ENCODE assay signal across 9 mouse cellular contexts in the genomic region with DNA sequence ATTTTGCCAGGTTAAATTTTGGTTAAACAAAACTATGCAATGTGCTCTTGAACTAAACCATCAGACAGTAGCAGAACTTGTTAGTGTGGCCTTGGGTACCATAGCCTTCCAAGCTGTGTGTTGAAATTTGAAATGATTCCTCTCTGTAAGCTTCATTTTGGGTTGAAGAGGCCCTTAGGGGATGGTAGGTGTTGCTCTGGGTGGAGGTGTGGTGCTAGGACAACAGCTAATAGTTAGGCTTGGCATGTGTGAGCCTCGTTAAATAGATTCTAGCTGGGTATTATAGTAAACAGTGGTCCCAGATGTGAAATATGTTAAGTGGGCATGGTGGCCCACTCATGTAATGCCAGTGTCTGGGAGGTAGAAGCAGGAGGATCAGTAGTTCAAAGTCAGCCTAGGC. TPM values are rescaled to one million over a fixed set of nuclear protein-coding genes. Genes with fewer than 3 reads are reported as not detected.
DNase-seq lines count a peak whose midpoint lies in the region; ATAC-seq and TF ChIP-seq lines count a peak whose summit lies in the region.
"Had no signal": no experiment of that assay in that cellular context is flagged by ENCODE, and none has a peak within 500 bp of the region (broad histone marks: within the 10 kb centered on the region; RNA-seq: fewer than 3 reads in every experiment).

No protein-coding gene starts in this region.

- H3K9me3 ChIP-seq in embryonic facial prominence, embryonic 13.5 days = no peaks in the 10 kb centered on the region
- no peaks in the 10 kb centered on the region for H3K9me3 ChIP-seq in intestine, embryonic 15.5 days
- no peaks in the 10 kb centered on the region for H3K9me3 ChIP-seq in neural tube, embryonic 13.5 days

- H3K4me2 ChIP-seq in embryonic facial prominence, embryonic 13.5 days = peak overlapping the region; percentile 89
- H3K4me2 ChIP-seq in intestine, embryonic 15.5 days (replicated peaks) = peak overlapping the region; percentile 84
- H3K4me2 ChIP-seq in neural tube, embryonic 13.5 days = peak overlapping the region; percentile 95

- peaks cover 43% of the 10 kb centered on the region for H3K36me3 ChIP-seq in liver, adult 2 months (ENCODE audit: control insufficient read depth, insufficient read depth, low read length)
- H3K36me3 ChIP-seq in embryonic facial prominence, embryonic 13.5 days = peaks cover 42% of the 10 kb centered on the region
- peaks cover 19% of the 10 kb centered on the region for H3K36me3 ChIP-seq in intestine, embryonic 15.5 days
- peaks cover 38% of the 10 kb centered on the region for H3K36me3 ChIP-seq in neural tube, embryonic 13.5 days

- WGBS in liver, adult 2 months = 30% methylated on average over 1 of the region's 1 CpGs
- 16% methylated on average over 1 of the region's 1 CpGs for WGBS in embryonic facial prominence, embryonic 13.5 days
- WGBS in intestine, embryonic 15.5 days = 38% methylated on average over 1 of the region's 1 CpGs
- WGBS in neural tube, embryonic 13.5 days = 33% methylated on average over 1 of the region's 1 CpGs

- H3K4me3 ChIP-seq in liver, adult 2 months (ENCODE audit: insufficient read depth, low read depth, low read length) = peak overlapping the region; percentile 75
- H3K4me3 ChIP-seq in embryonic facial prominence, embryonic 13.5 days = peak overlapping the region; percentile 80
- H3K4me3 ChIP-seq in intestine, embryonic 15.5 days (replicated peaks) = peak overlapping the region; percentile 77
- peak overlapping the region; percentile 74 for H3K4me3 ChIP-seq in neural tube, embryonic 13.5 days

- TF ChIP-seq CTCF in liver, adult 2 months (IDR thresholded peaks at IDR 0.05; ENCODE audit: low read depth, low read length) = no peak

- no peak for ATAC-seq in embryonic facial prominence, embryonic 13.5 days (ENCODE audit: insufficient number of reproducible peaks, insufficient read depth, low FRiP score, low TSS enrichment, low read depth)
- ATAC-seq in intestine, embryonic 15.5 days = no peak
- ATAC-seq in neural tube, embryonic 13.5 days (ENCODE audit: low read depth) = no peak
- ATAC-seq in CD4-positive, CD25-positive, alpha-beta regulatory T cell, adult 4 months = no peak

- H3K9ac ChIP-seq in liver, adult 2 months (ENCODE audit: low read depth, low read length) = peak overlapping the region; percentile 80
- H3K9ac ChIP-seq in embryonic facial prominence, embryonic 13.5 days = peak overlapping the region; percentile 96
- peak overlapping the region; percentile 90 for H3K9ac ChIP-seq in intestine, embryonic 15.5 days
- H3K9ac ChIP-seq in neural tube, embryonic 13.5 days = peak overlapping the region; percentile 91

- H3K27me3 ChIP-seq in liver, adult 2 months (ENCODE audit: control insufficient read depth, insufficient read depth, low read length) = no peaks in the 10 kb centered on the region
- H3K27me3 ChIP-seq in embryonic facial prominence, embryonic 13.5 days = no peaks in the 10 kb centered on the region
- no peaks in the 10 kb centered on the region for H3K27me3 ChIP-seq in intestine, embryonic 15.5 days (replicated peaks)
- no peaks in the 10 kb centered on the region for H3K27me3 ChIP-seq in neural tube, embryonic 13.5 days

- H3K27ac ChIP-seq in liver, adult 2 months (replicated peaks; ENCODE audit: insufficient read depth, low read depth, low read length) = no peak overlapping the region; the same call in 1 of the 2 replicates
- H3K27ac ChIP-seq in embryonic facial prominence, embryonic 13.5 days = no peak overlapping the region
- no peak overlapping the region for H3K27ac ChIP-seq in intestine, embryonic 15.5 days
- H3K27ac ChIP-seq in neural tube, embryonic 13.5 days (replicated peaks) = no peak overlapping the region

- no peak for DNase-seq in liver, adult 2 months (ENCODE audit: extremely low read depth, low read depth, low spot score)
- DNase-seq in liver = no peak
- no peak for DNase-seq in cerebellum, adult 18-20 months
- no peak for DNase-seq in layer of hippocampus, adult 8-10 months (ENCODE audit: low spot score in 2 of 2)
- DNase-seq: adrenal gland, postnatal 25 days had no signal

- no peak for TF ChIP-seq POLR2A in liver, adult 2 months (IDR thresholded peaks at IDR 0.05; ENCODE audit: extremely low read depth, insufficient read depth, low read length)

- peaks cover 5% of the 10 kb centered on the region for H3K79me2 ChIP-seq in liver, adult 2 months (ENCODE audit: control insufficient read depth, insufficient read depth, low read length)

- H3K4me1 ChIP-seq in liver, adult 2 months (ENCODE audit: control insufficient read depth, insufficient read depth, low read length) = peaks cover 5% of the 10 kb centered on the region
- peaks cover 22% of the 10 kb centered on the region for H3K4me1 ChIP-seq in embryonic facial prominence, embryonic 13.5 days
- H3K4me1 ChIP-seq in intestine, embryonic 15.5 days (replicated peaks) = peaks cover 14% of the 10 kb centered on the region; the same call in 1 of the 2 replicates
- peaks cover 35% of the 10 kb centered on the region for H3K4me1 ChIP-seq in neural tube, embryonic 13.5 days (replicated peaks)

RNA-seq across cellular contexts. Expression of a gene that starts 1.1 kb away (rescaled TPM):
- total RNA-seq in liver, adult 2 months (2014; rRNA removed) = 178 and 222 TPM in 2 replicates
- polyA plus RNA-seq in liver, adult 2 months (2012; rRNA removed) = 95.2 and 103 TPM in 2 replicates
- polyA plus RNA-seq in embryonic facial prominence, embryonic 13.5 days (2015; fragmentation: Nextera tagmentation; extraction: Ambion mirVana) = 746 and 859 TPM in 2 replicates
- 692 and 790 TPM in 2 replicates for polyA plus RNA-seq in intestine, embryonic 15.5 days (2015; fragmentation: Nextera tagmentation; extraction: Ambion mirVana)
- 545 and 610 TPM in 2 replicates for polyA plus RNA-seq in neural tube, embryonic 13.5 days (2015; fragmentation: Nextera tagmentation; extraction: Ambion mirVana)
- 1,000 to 10,000 TPM; 1,557 to 1,698 TPM for polyA plus RNA-seq in CD4-positive, CD25-positive, alpha-beta regulatory T cell, adult 4 months (2017; shearing (Covaris generic))
- 100 to 1,000 TPM; 327 to 441 (median 373) TPM for total RNA-seq in layer of hippocampus, adult 8-10 months (2022)

RNA-seq across cellular contexts. Expression of a gene that starts 6.5 kb away (rescaled TPM):
- 8.6 and 9.9 TPM in 2 replicates for total RNA-seq in liver, adult 2 months (2014; rRNA removed)
- 2.0 and 2.8 TPM in 2 replicates for polyA plus RNA-seq in liver, adult 2 months (2012; rRNA removed)
- polyA plus RNA-seq in embryonic facial prominence, embryonic 13.5 days (2015; fragmentation: Nextera tagmentation; extraction: Ambion mirVana) = 22.9 and 25.4 TPM in 2 replicates
- 14.2 and 15.3 TPM in 2 replicates for polyA plus RNA-seq in intestine, embryonic 15.5 days (2015; fragmentation: Nextera tagmentation; extraction: Ambion mirVana)
- 19.3 and 23.2 TPM in 2 replicates for polyA plus RNA-seq in neural tube, embryonic 13.5 days (2015; fragmentation: Nextera tagmentation; extraction: Ambion mirVana)
- 10 to 100 TPM; 30.3 to 37.4 TPM for polyA plus RNA-seq in CD4-positive, CD25-positive, alpha-beta regulatory T cell, adult 4 months (2017; shearing (Covaris generic))
- total RNA-seq in layer of hippocampus, adult 8-10 months (2022) = 10 to 100 TPM; 45.7 to 56.3 (median 50.5) TPM

RNA-seq across cellular contexts. Expression of a gene that starts 32.6 kb away (rescaled TPM):
- 1.7 and 1.9 TPM in 2 replicates for total RNA-seq in liver, adult 2 months (2014; rRNA removed)
- 0.39 and 0.91 TPM in 2 replicates for polyA plus RNA-seq in liver, adult 2 months (2012; rRNA removed)
- polyA plus RNA-seq in embryonic facial prominence, embryonic 13.5 days (2015; fragmentation: Nextera tagmentation; extraction: Ambion mirVana) = 10.4 and 11.6 TPM in 2 replicates
- polyA plus RNA-seq in intestine, embryonic 15.5 days (2015; fragmentation: Nextera tagmentation; extraction: Ambion mirVana) = 5.9 and 6.7 TPM in 2 replicates
- 13.1 and 16.6 TPM in 2 replicates for polyA plus RNA-seq in neural tube, embryonic 13.5 days (2015; fragmentation: Nextera tagmentation; extraction: Ambion mirVana)
- 10 to 100 TPM; 24.5 to 30.9 TPM for polyA plus RNA-seq in CD4-positive, CD25-positive, alpha-beta regulatory T cell, adult 4 months (2017; shearing (Covaris generic))
- total RNA-seq in layer of hippocampus, adult 8-10 months (2022) = 10 to 100 TPM; 16.4 to 21.1 (median 18.9) TPM
